Mouse (Mus musculus) MEL (cell line): Measurements from ENCODE around the gene Wdpcp.

Experiments
- POLR2A ChIP-seq, 2 experiments: IDR thresholded peaks; 2 replicates each; pipeline ENCODE4 v1.6.1; 2011 to 2012; ENCODE audit warnings: low read length in 2 of 2, mild to moderate bottlenecking in 2 of 2, control low read depth in 1 of 2, improper control_type of control experiment in 1 of 2, low read depth in 1 of 2, moderate library complexity in 1 of 2; ENCODE audit not compliant: control insufficient read depth in 1 of 2, insufficient read depth in 1 of 2, poor library complexity in 1 of 2
- USF1 ChIP-seq: IDR thresholded peaks from 2 replicates; pipeline ENCODE4 v1.6.1; 2014; ENCODE audit warnings: low read depth, mild to moderate bottlenecking, inconsistent platforms, low read length, improper control_type of control experiment, moderate library complexity

DNA sequence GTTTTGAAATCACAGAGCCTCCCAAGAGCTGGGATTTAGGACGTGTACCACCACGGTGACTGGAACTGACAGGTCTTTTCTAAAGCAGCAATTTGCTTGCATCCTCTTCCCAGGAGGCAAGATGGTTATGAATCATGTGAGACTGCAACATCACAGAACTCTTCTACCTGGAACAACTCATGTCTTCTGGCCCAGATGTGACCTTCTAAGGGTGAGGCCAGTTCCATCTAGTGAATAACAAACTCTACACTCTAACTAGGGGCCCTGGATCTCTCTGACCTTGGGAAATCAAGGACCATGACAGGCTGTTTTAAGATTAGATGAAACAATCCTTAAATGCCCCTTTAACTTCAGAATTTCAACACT is 1.9 kb upstream of the Wdpcp start:
- TF ChIP-seq USF1: no peak
- no peak for TF ChIP-seq POLR2A (IDR thresholded peaks at IDR 0.05; ENCODE audit: control insufficient read depth in 1 of 2, insufficient read depth in 1 of 2, low read depth in 1 of 2, low read length in 2 of 2, poor library complexity in 1 of 2)
